Mouse (Mus musculus): ENCODE data around the gene Plek. TPM values are rescaled to one million over a fixed set of nuclear protein-coding genes. Genes with fewer than 3 reads are reported as not detected.

Gene Plek
- polyA plus RNA-seq, 1 experiment from 2014 or later: 2.0 TPM

GRCm38 (mm10) chr11:16987745-16988328 is 64.3 kb downstream of the Plek start:
- Histone ChIP-seq H3K9ac (ENCODE audit: low read depth, low read length) (no peak overlapping the region), H3K4me1 (ENCODE audit: control insufficient read depth, insufficient read depth, low read length) (no peaks in the 10 kb centered on the region), H3K9me3 (ENCODE audit: control insufficient read depth, low read length) (no peaks in the 10 kb centered on the region), H3K27me3 (ENCODE audit: control insufficient read depth, insufficient read depth, low read length) (no peaks in the 10 kb centered on the region), H3K27ac (ENCODE audit: low read depth, low read length) (no peak overlapping the region), H3K4me2 (replicated peaks; ENCODE audit: low read depth, low read length) (no peak overlapping the region), H3K36me3 (ENCODE audit: control insufficient read depth, insufficient read depth, low read length) (no peaks in the 10 kb centered on the region), H3K4me3 (ENCODE audit: low read length) (no peak overlapping the region)
- 49% methylated on average over 6 of the region's 6 CpGs for WGBS
- no peak for ATAC-seq (ENCODE audit: low FRiP score, low TSS enrichment)

- H3K4me3 ChIP-seq (ENCODE audit: low read length): no peak overlapping the region
- H3K4me2 ChIP-seq (replicated peaks; ENCODE audit: low read depth, low read length): no peak overlapping the region
- no peaks in the 10 kb centered on the region for H3K9me3 ChIP-seq (ENCODE audit: control insufficient read depth, low read length)
- no peaks in the 10 kb centered on the region for H3K36me3 ChIP-seq (ENCODE audit: control insufficient read depth, insufficient read depth, low read length)
- no peaks in the 10 kb centered on the region for H3K4me1 ChIP-seq (ENCODE audit: control insufficient read depth, insufficient read depth, low read length)
- no peak for ATAC-seq (ENCODE audit: low FRiP score, low TSS enrichment)
- H3K9ac ChIP-seq (ENCODE audit: low read depth, low read length): no peak overlapping the region
- no peaks in the 10 kb centered on the region for H3K27me3 ChIP-seq (ENCODE audit: control insufficient read depth, insufficient read depth, low read length)
- no peak overlapping the region for H3K27ac ChIP-seq (ENCODE audit: low read depth, low read length)
- WGBS: 72% methylated on average over 7 of the region's 7 CpGs
Measured at GRCm38 (mm10) chr11:16986550-16987187, 65.5 kb downstream of the Plek start.

GRCm38 (mm10) chr11:16978161-16978707 is 73.9 kb downstream of the Plek start:
- 78% methylated on average over 5 of the region's 5 CpGs for WGBS

GRCm38 (mm10) chr11:16977611-16978010 is 74.6 kb downstream of the Plek start:
- Histone ChIP-seq H3K27me3 (ENCODE audit: control insufficient read depth, insufficient read depth, low read length) (no peaks in the 10 kb centered on the region), H3K4me3 (ENCODE audit: low read length) (no peak overlapping the region), H3K27ac (ENCODE audit: low read depth, low read length) (no peak overlapping the region), H3K4me1 (ENCODE audit: control insufficient read depth, insufficient read depth, low read length) (no peaks in the 10 kb centered on the region), H3K9ac (ENCODE audit: low read depth, low read length) (no peak overlapping the region), H3K4me2 (replicated peaks; ENCODE audit: low read depth, low read length) (no peak overlapping the region), H3K36me3 (ENCODE audit: control insufficient read depth, insufficient read depth, low read length) (no peaks in the 10 kb centered on the region), H3K9me3 (ENCODE audit: control insufficient read depth, low read length) (no peaks in the 10 kb centered on the region)
- 75% methylated on average over 2 of the region's 2 CpGs for WGBS
- no peak for ATAC-seq (ENCODE audit: low FRiP score, low TSS enrichment)

More at GRCm38 (mm10) chr11:16978161-16978707, 73.9 kb downstream of the Plek start:
- no peak overlapping the region for H3K4me3 ChIP-seq (ENCODE audit: low read length)
- ATAC-seq (ENCODE audit: low FRiP score, low TSS enrichment): no peak
- H3K27ac ChIP-seq (ENCODE audit: low read depth, low read length): no peak overlapping the region
- no peaks in the 10 kb centered on the region for H3K9me3 ChIP-seq (ENCODE audit: control insufficient read depth, low read length)
- H3K36me3 ChIP-seq (ENCODE audit: control insufficient read depth, insufficient read depth, low read length): no peaks in the 10 kb centered on the region
- no peaks in the 10 kb centered on the region for H3K4me1 ChIP-seq (ENCODE audit: control insufficient read depth, insufficient read depth, low read length)
- H3K4me2 ChIP-seq (replicated peaks; ENCODE audit: low read depth, low read length): no peak overlapping the region
- H3K9ac ChIP-seq (ENCODE audit: low read depth, low read length): no peak overlapping the region
- H3K27me3 ChIP-seq (ENCODE audit: control insufficient read depth, insufficient read depth, low read length): no peaks in the 10 kb centered on the region

GRCm38 (mm10) chr11:16976937-16977336 is 75.2 kb downstream of the Plek start:
- Histone ChIP-seq H3K4me3 (ENCODE audit: low read length) (no peak overlapping the region), H3K36me3 (ENCODE audit: control insufficient read depth, insufficient read depth, low read length) (no peaks in the 10 kb centered on the region), H3K9ac (ENCODE audit: low read depth, low read length) (no peak overlapping the region), H3K27me3 (ENCODE audit: control insufficient read depth, insufficient read depth, low read length) (no peaks in the 10 kb centered on the region), H3K4me2 (replicated peaks; ENCODE audit: low read depth, low read length) (no peak overlapping the region), H3K9me3 (ENCODE audit: control insufficient read depth, low read length) (no peaks in the 10 kb centered on the region), H3K27ac (ENCODE audit: low read depth, low read length) (no peak overlapping the region), H3K4me1 (ENCODE audit: control insufficient read depth, insufficient read depth, low read length) (no peaks in the 10 kb centered on the region)
- ATAC-seq (ENCODE audit: low FRiP score, low TSS enrichment): no peak
- 82% methylated on average over 4 of the region's 4 CpGs for WGBS

GRCm38 (mm10) chr11:16973086-16973485 is 79.1 kb downstream of the Plek start:
- ATAC-seq (ENCODE audit: low FRiP score, low TSS enrichment): no peak
- WGBS: 78% methylated on average over 1 of the region's 1 CpGs
- no peaks in the 10 kb centered on the region for H3K9me3 ChIP-seq (ENCODE audit: control insufficient read depth, low read length)

GRCm38 (mm10) chr11:16972027-16972426 is 80.2 kb downstream of the Plek start:
- WGBS: 88% methylated on average over 3 of the region's 3 CpGs
- no peak for ATAC-seq (ENCODE audit: low FRiP score, low TSS enrichment)
- no peaks in the 10 kb centered on the region for H3K36me3 ChIP-seq (ENCODE audit: control insufficient read depth, insufficient read depth, low read length)

More at GRCm38 (mm10) chr11:16973086-16973485, 79.1 kb downstream of the Plek start:
- Histone ChIP-seq H3K4me2 (replicated peaks; ENCODE audit: low read depth, low read length) (no peak overlapping the region), H3K4me3 (ENCODE audit: low read length) (no peak overlapping the region), H3K9ac (ENCODE audit: low read depth, low read length) (no peak overlapping the region), H3K27ac (ENCODE audit: low read depth, low read length) (no peak overlapping the region), H3K4me1 (ENCODE audit: control insufficient read depth, insufficient read depth, low read length) (no peaks in the 10 kb centered on the region), H3K36me3 (ENCODE audit: control insufficient read depth, insufficient read depth, low read length) (no peaks in the 10 kb centered on the region), H3K27me3 (ENCODE audit: control insufficient read depth, insufficient read depth, low read length) (no peaks in the 10 kb centered on the region)

GRCm38 (mm10) chr11:16969650-16970049 is 82.5 kb downstream of the Plek start:
- no peak overlapping the region for H3K4me3 ChIP-seq (ENCODE audit: low read length)
- no peak overlapping the region for H3K4me2 ChIP-seq (replicated peaks; ENCODE audit: low read depth, low read length)
- ATAC-seq (ENCODE audit: low FRiP score, low TSS enrichment): no peak
- H3K9ac ChIP-seq (ENCODE audit: low read depth, low read length): no peak overlapping the region
- H3K27me3 ChIP-seq (ENCODE audit: control insufficient read depth, insufficient read depth, low read length): no peaks in the 10 kb centered on the region
- no peaks in the 10 kb centered on the region for H3K36me3 ChIP-seq (ENCODE audit: control insufficient read depth, insufficient read depth, low read length)
- H3K27ac ChIP-seq (ENCODE audit: low read depth, low read length): no peak overlapping the region
- WGBS: 68% methylated on average over 2 of the region's 2 CpGs
- H3K9me3 ChIP-seq (ENCODE audit: control insufficient read depth, low read length): no peaks in the 10 kb centered on the region
- H3K4me1 ChIP-seq (ENCODE audit: control insufficient read depth, insufficient read depth, low read length): no peaks in the 10 kb centered on the region

More at GRCm38 (mm10) chr11:16972027-16972426, 80.2 kb downstream of the Plek start:
- no peaks in the 10 kb centered on the region for H3K9me3 ChIP-seq (ENCODE audit: control insufficient read depth, low read length)
- no peak overlapping the region for H3K4me2 ChIP-seq (replicated peaks; ENCODE audit: low read depth, low read length)
- H3K4me1 ChIP-seq (ENCODE audit: control insufficient read depth, insufficient read depth, low read length): no peaks in the 10 kb centered on the region
- H3K27ac ChIP-seq (ENCODE audit: low read depth, low read length): no peak overlapping the region
- H3K27me3 ChIP-seq (ENCODE audit: control insufficient read depth, insufficient read depth, low read length): no peaks in the 10 kb centered on the region
- no peak overlapping the region for H3K9ac ChIP-seq (ENCODE audit: low read depth, low read length)
- H3K4me3 ChIP-seq (ENCODE audit: low read length): no peak overlapping the region

GRCm38 (mm10) chr11:16967806-16968205 is 84.4 kb downstream of the Plek start:
- Histone ChIP-seq H3K9me3 (ENCODE audit: control insufficient read depth, low read length) (no peaks in the 10 kb centered on the region), H3K4me2 (replicated peaks; ENCODE audit: low read depth, low read length) (no peak overlapping the region), H3K27me3 (ENCODE audit: control insufficient read depth, insufficient read depth, low read length) (no peaks in the 10 kb centered on the region), H3K4me1 (ENCODE audit: control insufficient read depth, insufficient read depth, low read length) (no peaks in the 10 kb centered on the region), H3K27ac (ENCODE audit: low read depth, low read length) (no peak overlapping the region), H3K36me3 (ENCODE audit: control insufficient read depth, insufficient read depth, low read length) (no peaks in the 10 kb centered on the region), H3K4me3 (ENCODE audit: low read length) (no peak overlapping the region), H3K9ac (ENCODE audit: low read depth, low read length) (no peak overlapping the region)
- WGBS: 45% methylated on average over 2 of the region's 2 CpGs
- ATAC-seq (ENCODE audit: low FRiP score, low TSS enrichment): no peak
